Mouse (Mus musculus): ENCODE measurements at regions not wholly inside any gene's neighbourhood (a gene's known extent, or its start where the extent isn't known, plus 50 kb on each side); places are given as distances from the start of the nearest gene placed in this dataset.

DNA sequence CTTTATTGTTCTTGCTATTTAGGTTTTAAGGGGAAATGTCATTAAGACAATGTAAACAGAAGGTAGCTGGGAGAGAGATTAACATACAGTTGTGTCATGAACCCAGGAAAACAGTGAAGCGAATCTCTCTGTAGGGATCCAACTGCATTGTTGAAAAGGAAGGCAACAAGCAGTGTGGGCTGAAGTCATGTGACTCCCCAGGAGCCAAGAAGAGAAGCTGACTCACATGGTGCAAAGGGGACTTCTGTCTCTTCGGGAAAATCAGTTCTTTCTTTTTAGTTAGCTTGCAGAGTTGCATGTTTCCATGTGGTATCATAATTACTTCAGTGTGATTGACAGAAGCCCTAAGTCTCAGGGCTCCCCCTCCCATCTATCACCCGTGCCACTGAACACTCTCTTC is 170.7 kb upstream of the Gm765 start:
- no peak for TF ChIP-seq POLR2A (IDR thresholded peaks at IDR 0.05; ENCODE audit: insufficient read length, low read depth)
- no peak for TF ChIP-seq E2F4 (IDR thresholded peaks at IDR 0.05; ENCODE audit: insufficient read depth)
- TF ChIP-seq MAX (IDR thresholded peaks at IDR 0.05; ENCODE audit: low read depth) = no peak
- TF ChIP-seq MYOD1 (IDR thresholded peaks at IDR 0.05; ENCODE audit: control insufficient read depth in 1 of 3, insufficient read length in 2 of 3, low read depth in 2 of 3) = no peak
- TF ChIP-seq USF1 (IDR thresholded peaks at IDR 0.05; ENCODE audit: low read depth) = peak; percentile 82
- TF ChIP-seq CEBPB (IDR thresholded peaks at IDR 0.05; ENCODE audit: insufficient read depth, poor library complexity, severe bottlenecking) = no peak
- no peak for TF ChIP-seq POLR2AphosphoS2 (IDR thresholded peaks at IDR 0.05; ENCODE audit: insufficient read length, low read depth)
- no peak for TF ChIP-seq TCF12 (IDR thresholded peaks at IDR 0.05; ENCODE audit: insufficient read depth, poor library complexity, severe bottlenecking)
- TF ChIP-seq MYOG (IDR thresholded peaks at IDR 0.05; ENCODE audit: control insufficient read depth in 1 of 3, insufficient read depth in 1 of 3, insufficient read length in 2 of 3, low read depth in 2 of 3) = no peak
- no peak for TF ChIP-seq TCF3 (IDR thresholded peaks at IDR 0.05; ENCODE audit: insufficient read length, low read depth)

Measured in myocyte (in vitro differentiated cells).